Mouse (Mus musculus) lung, postnatal 14 days (tissue): ENCODE measurements around the gene Ctdnep1.

Source experiments
- DNase-seq: peaks from one replicate; pipeline ENCODE4 v3.0.0; 2021

Ctdnep1 gene

DNA sequence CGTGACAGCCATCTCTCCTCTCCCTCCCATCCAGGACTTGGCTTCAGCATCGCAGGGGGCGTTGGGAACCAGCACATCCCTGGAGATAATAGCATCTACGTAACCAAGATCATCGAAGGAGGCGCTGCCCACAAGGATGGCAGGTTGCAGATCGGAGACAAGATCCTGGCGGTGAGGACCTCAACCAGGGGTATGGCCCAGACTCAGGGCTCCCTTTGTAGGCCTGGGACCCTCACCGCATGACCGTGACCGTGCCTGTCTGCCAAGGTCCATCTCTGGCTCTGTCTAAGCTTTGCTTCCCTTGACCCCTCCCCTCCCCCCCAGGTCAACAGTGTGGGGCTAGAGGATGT is 50.3 kb downstream of the Ctdnep1 start:
- DNase-seq = no peak

DNA sequence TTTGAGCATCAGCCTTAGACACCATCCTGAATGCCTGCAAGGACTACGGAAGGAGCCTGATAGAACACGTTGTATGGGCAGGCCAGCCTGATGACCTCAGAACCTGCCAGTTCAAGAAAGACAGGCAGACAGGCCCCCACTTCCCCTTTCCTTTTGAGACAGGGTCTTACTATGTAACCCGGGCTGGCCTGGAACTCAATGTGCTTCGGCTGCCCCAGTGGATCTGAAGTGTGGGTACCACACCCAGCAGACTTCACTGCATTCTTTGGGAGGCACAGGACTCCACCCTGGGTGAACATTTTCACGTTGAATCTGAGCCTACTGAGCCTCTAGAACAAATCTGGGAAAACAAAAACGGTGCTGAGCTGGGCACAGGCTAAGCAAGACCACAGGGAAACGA is 57.2 kb downstream of the Ctdnep1 start:
- DNase-seq = no peak

- no peak for DNase-seq
These were observed 58.7 kb downstream of the Ctdnep1 start for GRCm38 (mm10) chr11:70039631-70040030.

DNA sequence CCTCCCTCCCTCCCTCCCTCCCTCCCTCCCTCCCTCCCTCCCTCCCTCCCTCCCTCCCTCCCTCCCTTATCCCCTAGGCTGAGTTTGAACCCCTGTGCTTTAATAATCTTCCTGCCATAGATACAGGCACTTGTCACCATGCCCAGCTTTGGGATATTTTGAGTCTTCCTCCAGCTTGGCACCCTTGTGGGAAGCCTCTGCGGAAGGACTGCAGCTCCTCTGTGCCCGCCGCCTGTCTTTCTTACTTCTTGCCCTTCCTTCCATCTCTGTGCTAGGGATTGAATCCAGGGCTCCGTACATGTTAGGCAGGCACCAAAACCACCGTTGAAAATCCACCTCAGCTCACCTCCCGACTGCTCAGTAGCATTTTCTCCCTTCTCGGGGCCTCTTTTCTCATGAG is 59.2 kb downstream of the Ctdnep1 start:
- no peak for DNase-seq
